Mouse (Mus musculus): ENCODE data around the gene Safb2.

GRCm38 (mm10) chr17:56548605-56549105 is 35.7 kb downstream of the Safb2 start:
- no peak for TF ChIP-seq POLR2A (IDR thresholded peaks at IDR 0.05; ENCODE audit: borderline replicate concordance, extremely low read depth, insufficient read depth, insufficient read length, poor library complexity, severe bottlenecking)
- no peak for TF ChIP-seq CTCF (IDR thresholded peaks at IDR 0.05; ENCODE audit: borderline replicate concordance, extremely low read depth, insufficient read depth, insufficient read length)
